Mouse (Mus musculus): ENCODE results near the gene Igdcc4.

Igdcc4 gene

DNA sequence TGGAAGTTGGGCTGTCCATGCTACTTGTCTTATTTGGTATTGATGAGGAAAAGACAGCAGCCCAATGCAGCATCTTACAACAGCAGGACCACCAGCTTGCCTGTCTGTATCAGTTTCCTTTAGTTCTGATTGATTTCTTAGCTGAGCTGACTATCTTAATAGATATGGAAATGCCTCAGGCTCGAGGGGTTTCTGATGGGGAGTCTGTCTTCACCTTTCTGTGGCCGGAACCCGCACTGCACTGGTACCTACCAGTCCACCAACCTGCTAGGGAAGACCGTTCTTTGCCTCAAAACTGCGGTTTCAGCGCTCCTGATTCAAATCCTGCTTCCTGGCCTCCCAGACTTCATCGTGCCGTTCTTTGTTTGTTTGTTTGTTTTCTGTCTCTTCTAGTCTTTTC, 60.6 kb downstream of the Igdcc4 start:
- DNase-seq: no peak

DNA sequence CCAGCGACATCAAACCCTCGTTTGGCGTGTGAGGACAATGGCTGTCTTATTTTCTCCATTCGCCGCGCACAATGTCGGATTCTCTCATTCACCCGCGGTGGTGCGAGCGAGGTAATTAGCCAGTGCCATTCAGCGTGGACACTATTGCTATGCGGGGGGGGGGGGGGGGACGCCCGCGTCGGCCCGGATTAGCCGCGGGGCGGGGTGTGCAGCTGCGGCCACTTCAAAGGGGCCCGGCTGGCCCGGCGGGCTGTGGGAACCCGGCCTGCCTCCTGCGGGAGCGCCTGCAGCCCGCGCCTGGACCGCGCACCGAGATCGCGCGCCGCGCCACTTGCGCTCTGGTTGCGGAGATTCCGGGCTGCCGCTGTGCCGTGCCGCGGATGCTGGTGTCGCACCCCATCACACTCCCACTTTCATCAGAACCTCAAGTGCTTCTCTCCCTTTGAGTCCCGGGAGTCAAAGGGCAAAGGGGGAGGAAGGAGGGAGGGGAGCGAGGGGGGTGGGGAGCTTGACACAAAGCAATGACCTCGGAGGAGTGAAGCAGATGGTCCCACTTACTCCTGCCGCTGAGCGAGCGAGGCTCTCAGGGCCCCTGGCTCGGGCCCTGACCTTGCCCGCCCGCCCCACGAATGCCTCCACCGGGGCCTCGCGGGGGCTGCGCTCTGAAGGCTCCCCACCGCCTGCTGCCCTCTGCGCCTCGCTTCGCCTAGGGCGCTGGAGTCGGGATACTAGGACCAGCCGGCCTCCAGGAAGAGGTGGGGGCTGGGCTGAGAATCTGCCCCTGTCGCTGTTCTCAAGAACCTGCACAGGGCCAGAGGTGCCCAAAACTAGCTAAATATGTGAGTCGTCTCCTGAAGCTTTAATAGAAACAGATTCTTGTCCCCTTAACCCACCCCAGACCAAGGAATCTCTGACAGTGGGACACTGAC, 61.7 kb downstream of the Igdcc4 start:
- DNase-seq: peak; percentile 62

DNA sequence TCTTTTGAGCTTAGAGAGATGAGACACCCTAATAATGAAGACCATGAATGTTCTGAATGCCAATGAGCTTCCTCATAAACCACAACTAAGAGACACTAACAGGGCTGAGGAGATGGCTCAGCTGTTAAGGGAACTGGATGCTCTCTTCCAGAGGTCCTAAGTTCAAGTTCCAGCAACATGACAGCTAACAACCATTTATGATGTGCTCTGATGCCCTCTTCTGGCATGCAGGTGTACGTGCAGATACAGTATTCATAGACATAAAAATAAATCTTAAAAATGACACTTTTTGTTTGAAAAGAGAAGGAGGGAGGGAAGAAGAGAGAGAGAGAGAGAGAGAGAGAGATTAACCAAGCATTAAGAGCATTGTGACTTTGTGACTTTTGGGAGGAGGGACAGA, 63.6 kb downstream of the Igdcc4 start:
- DNase-seq: no peak

DNA sequence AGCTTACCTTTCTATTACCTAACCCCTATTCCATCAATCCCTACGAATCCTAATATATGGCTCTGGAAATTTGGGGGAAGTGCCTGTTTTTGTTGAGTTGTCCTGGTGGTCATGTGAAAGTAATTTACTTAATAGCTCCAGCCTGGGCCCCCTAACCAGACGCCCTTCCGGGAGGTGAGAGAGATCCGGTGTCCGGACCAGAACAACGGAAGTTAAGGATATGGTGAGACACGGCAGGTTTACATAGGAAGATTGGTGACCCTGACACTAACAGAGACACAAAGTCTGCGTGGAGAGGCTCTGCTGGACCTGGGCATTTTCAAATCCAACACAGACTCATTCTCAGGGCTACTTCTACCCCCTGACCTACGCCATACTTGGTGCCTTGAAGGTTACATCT, 65.1 kb downstream of the Igdcc4 start:
- DNase-seq: no peak

- no peak for DNase-seq
Measured at GRCm38 (mm10) chr9:65168534-65168933, 67.2 kb downstream of the Igdcc4 start.

DNA sequence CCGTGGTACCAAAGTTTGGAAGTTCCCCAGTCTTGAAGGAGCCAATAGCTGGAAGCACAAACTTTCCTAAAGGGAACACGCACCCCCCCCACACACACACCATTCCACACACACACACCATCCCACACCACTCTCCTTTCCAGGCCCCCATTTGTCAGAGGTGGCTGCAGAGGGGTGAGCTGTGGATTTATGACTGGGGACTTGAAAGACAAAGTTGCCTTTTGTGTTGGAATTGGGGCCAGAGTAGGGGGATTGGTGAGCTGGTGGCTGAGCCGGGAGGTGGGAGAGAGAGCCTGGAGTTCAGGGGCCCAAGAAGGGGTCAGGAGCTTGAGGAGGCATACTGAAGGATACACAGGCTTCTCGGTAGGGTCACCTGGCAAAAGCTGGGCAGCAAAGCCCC, 67.7 kb downstream of the Igdcc4 start:
- no peak for DNase-seq

GRCm38 (mm10) chr9:65172654-65173053, 71.4 kb downstream of the Igdcc4 start:
- DNase-seq: no peak

GRCm38 (mm10) chr9:65175234-65175938, 74.1 kb downstream of the Igdcc4 start:
- no peak for DNase-seq

- no peak for DNase-seq
Measured at GRCm38 (mm10) chr9:65175939-65176871, 74.9 kb downstream of the Igdcc4 start.

DNA sequence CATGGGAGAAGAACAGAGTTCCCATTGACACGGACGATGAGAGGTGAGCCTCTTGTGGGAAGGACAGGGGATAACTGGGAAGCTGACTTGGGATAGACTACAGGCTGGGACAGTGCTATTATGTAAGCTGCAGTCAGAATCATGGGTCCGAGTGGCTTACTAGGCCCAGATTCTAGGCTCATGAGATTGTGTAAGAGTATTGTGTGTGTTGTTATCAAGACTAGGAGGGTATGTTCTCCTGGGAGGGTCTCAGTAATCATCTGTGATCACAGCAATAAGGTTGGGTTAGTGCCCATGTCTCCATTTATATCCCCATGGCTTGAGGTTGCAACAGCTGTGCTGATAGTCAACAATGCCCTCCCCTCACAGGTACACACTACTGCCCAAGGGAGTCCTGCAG, 76.2 kb downstream of the Igdcc4 start:
- DNase-seq: no peak

DNA sequence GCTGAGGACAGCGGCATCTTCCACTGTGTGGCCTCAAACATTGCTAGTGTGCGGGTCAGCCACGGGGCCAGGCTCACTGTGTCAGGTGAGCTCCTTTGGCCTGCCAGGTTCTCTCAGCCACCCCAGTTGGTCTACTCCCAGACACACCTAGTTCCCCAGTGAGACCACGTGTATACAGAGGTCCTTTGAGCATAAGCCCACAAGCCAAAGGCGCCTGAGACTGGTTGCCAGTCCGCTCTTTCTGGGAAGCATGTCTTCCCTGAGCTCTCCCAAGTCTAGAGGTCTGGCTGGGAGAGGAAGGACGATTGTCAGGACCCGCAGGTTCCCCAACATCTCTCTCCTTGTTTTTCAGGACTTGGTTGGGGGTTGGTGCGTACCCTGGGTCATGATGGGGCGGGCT, 76.6 kb downstream of the Igdcc4 start:
- DNase-seq: no peak

GRCm38 (mm10) chr9:65178336-65179213, 77.3 kb downstream of the Igdcc4 start:
- DNase-seq: peak; percentile 27

- no peak for DNase-seq
Measured at GRCm38 (mm10) chr9:65179817-65180624, 78.7 kb downstream of the Igdcc4 start.

Measured in right cerebral cortex, postnatal 4 days (tissue).